9 mouse cellular contexts compared by ENCODE assay signal in genomic region chr19:58413290-58413689, GRCm38 (mm10). TPM values are rescaled to one million over a fixed set of nuclear protein-coding genes. Genes with fewer than 3 reads are reported as not detected.
DNase-seq lines count a peak whose midpoint lies in the region; ATAC-seq and TF ChIP-seq lines count a peak whose summit lies in the region.
"Had no signal": no experiment of that assay in that cellular context is flagged by ENCODE, and none has a peak within 500 bp of the region (broad histone marks: within the 10 kb centered on the region; RNA-seq: fewer than 3 reads in every experiment).

No protein-coding gene starts in this region.

- intact Hi-C loops in left cerebral cortex, adult 2 months (cut with DNase I): no loop called here

- no peaks in the 10 kb centered on the region for H3K27me3 ChIP-seq in limb, embryonic 11.5 days (ENCODE audit: control insufficient read depth, insufficient read depth, low read length)
- no peaks in the 10 kb centered on the region for H3K27me3 ChIP-seq in limb, embryonic 10.5 days (ENCODE audit: low read depth, poor library complexity, severe bottlenecking)
- H3K27me3 ChIP-seq in heart, embryonic 16.5 days (ENCODE audit: control insufficient read depth, insufficient read depth, low read length): no peaks in the 10 kb centered on the region
- H3K27me3 ChIP-seq: liver, embryonic 13.5 days had no signal

- H3K4me2 ChIP-seq in limb, embryonic 11.5 days (ENCODE audit: low read depth, severe bottlenecking): no peak overlapping the region
- H3K4me2 ChIP-seq in heart, embryonic 16.5 days (ENCODE audit: low read depth, low read length): peak overlapping the region; percentile 62
- H3K4me2 ChIP-seq: liver, embryonic 13.5 days had no signal

- no peaks in the 10 kb centered on the region for H3K4me1 ChIP-seq in limb, embryonic 11.5 days (ENCODE audit: control insufficient read depth, insufficient read depth, low read length)
- peaks cover 6% of the 10 kb centered on the region; the same call in 1 of the 2 replicates for H3K4me1 ChIP-seq in limb, embryonic 10.5 days
- H3K4me1 ChIP-seq in heart, embryonic 16.5 days (ENCODE audit: control insufficient read depth, insufficient read depth, low read length): peaks cover 3% of the 10 kb centered on the region; the same call in 1 of the 2 replicates

- H3K9me3 ChIP-seq in limb, embryonic 11.5 days (ENCODE audit: control insufficient read depth, low read length): no peaks in the 10 kb centered on the region
- H3K9me3 ChIP-seq in limb, embryonic 10.5 days (replicated peaks): no peaks in the 10 kb centered on the region
- H3K9me3 ChIP-seq in heart, embryonic 16.5 days (replicated peaks; ENCODE audit: control insufficient read depth, low read length): 0 out of 2 replicates have a peak, but pooled peaks cover 2% of the 10 kb centered on the region
- H3K9me3 ChIP-seq: liver, embryonic 13.5 days had no signal

- H3K27ac ChIP-seq in limb, embryonic 11.5 days (replicated peaks; ENCODE audit: low read depth, low read length): no peak overlapping the region
- H3K27ac ChIP-seq in limb, embryonic 10.5 days: no peak overlapping the region
- no peak overlapping the region for H3K27ac ChIP-seq in heart, embryonic 16.5 days (ENCODE audit: low read length)
- no peak overlapping the region for H3K27ac ChIP-seq in left cerebral cortex, adult 2 months
- H3K27ac ChIP-seq: liver, embryonic 13.5 days had no signal

- ATAC-seq in limb, embryonic 11.5 days (ENCODE audit: insufficient number of reproducible peaks, low FRiP score, low TSS enrichment, low read depth): no peak
- no peak for ATAC-seq in heart, embryonic 16.5 days (replicated peaks; ENCODE audit: extremely low read depth, insufficient read depth, low FRiP score)

- no peak overlapping the region for H3K9ac ChIP-seq in limb, embryonic 11.5 days (ENCODE audit: low read length)
- H3K9ac ChIP-seq in heart, embryonic 16.5 days (ENCODE audit: low read length): no peak overlapping the region
- H3K9ac ChIP-seq: liver, embryonic 13.5 days had no signal

- peak; percentile 51 for DNase-seq in limb, embryonic 11.5 days (ENCODE audit: low spot score)
- no peak for DNase-seq in limb, embryonic 10.5 days (ENCODE audit: low spot score)
- DNase-seq in adrenal gland, adult 2 months: peak; percentile 47
- DNase-seq in kidney, postnatal 36 days: peak; percentile 83 to 85
- DNase-seq in ovary, postnatal 36 days (ENCODE audit: low spot score): peak; percentile 27
- DNase-seq in left cerebral cortex, adult 2 months (ENCODE audit: extremely low spot score in 1 of 2, low spot score in 2 of 2): no peak
- no peak for DNase-seq in layer of hippocampus, postnatal 36 days
- DNase-seq: liver, embryonic 13.5 days had no signal

- 50% methylated on average over 8 of the region's 8 CpGs for WGBS in limb, embryonic 11.5 days
- 62% methylated on average over 8 of the region's 8 CpGs for WGBS in limb, embryonic 10.5 days
- 11% methylated on average over 8 of the region's 8 CpGs for WGBS in heart, embryonic 16.5 days

- TF ChIP-seq CTCF in left cerebral cortex, adult 2 months (IDR thresholded peaks at IDR 0.05): no peak

- no peak overlapping the region for H3K4me3 ChIP-seq in limb, embryonic 11.5 days (ENCODE audit: low read depth, low read length)
- H3K4me3 ChIP-seq in limb, embryonic 10.5 days: no peak overlapping the region
- H3K4me3 ChIP-seq in heart, embryonic 16.5 days (ENCODE audit: low read length): peak overlapping the region; percentile 35
- no peak overlapping the region for H3K4me3 ChIP-seq in left cerebral cortex, adult 2 months
- H3K4me3 ChIP-seq: liver, embryonic 13.5 days had no signal

- H3K36me3 ChIP-seq in limb, embryonic 11.5 days (ENCODE audit: control insufficient read depth, insufficient read depth, low read length): no peaks in the 10 kb centered on the region
- H3K36me3 ChIP-seq in limb, embryonic 10.5 days: no peaks in the 10 kb centered on the region
- H3K36me3 ChIP-seq in heart, embryonic 16.5 days (ENCODE audit: control insufficient read depth, insufficient read depth): no peaks in the 10 kb centered on the region
- H3K36me3 ChIP-seq: liver, embryonic 13.5 days had no signal

RNA-seq across cellular contexts. Expression of gene Gfra1, which starts 42.4 kb away (rescaled TPM):
- 5.6 and 5.8 TPM in 2 replicates for polyA plus RNA-seq in limb, embryonic 11.5 days (2014; fragmentation: Nextera tagmentation; extraction: Ambion mirVana)
- polyA plus RNA-seq in limb, embryonic 10.5 days (2016; fragmentation: Nextera tagmentation; extraction: Ambion mirVana): 3.0 and 5.1 TPM in 2 replicates
- total RNA-seq in adrenal gland, adult 2 months (2021): 1 to 10 TPM; 1.0 to 2.5 TPM
- 1.3 and 1.7 TPM in 2 replicates for polyA plus RNA-seq in adrenal gland, adult 2 months (2012; rRNA removed)
- polyA plus RNA-seq in heart, embryonic 16.5 days (2015; fragmentation: Nextera tagmentation; extraction: Ambion mirVana): 6.6 and 13.1 TPM in 2 replicates
- total RNA-seq in left cerebral cortex, adult 2 months (2021): 10 to 100 TPM; 26.7 to 34.1 TPM
- total RNA-seq in layer of hippocampus, postnatal 36 days (2021): 10 to 100 TPM; 62.0 to 64.5 TPM

Comparison
In these comparisons a context has a peak if more than half of its experiments do, and no peak if none do; other contexts are left out.
1. DNase-seq: peak in limb, embryonic 11.5 days (single experiment), adrenal gland, adult 2 months (single experiment), kidney, postnatal 36 days (2 of 2) and ovary, postnatal 36 days (single experiment); none in limb, embryonic 10.5 days (single experiment), left cerebral cortex, adult 2 months (0 of 2) and layer of hippocampus, postnatal 36 days (0 of 2).